Mouse (Mus musculus): Measurements from ENCODE around the gene Tln2.

DNA sequence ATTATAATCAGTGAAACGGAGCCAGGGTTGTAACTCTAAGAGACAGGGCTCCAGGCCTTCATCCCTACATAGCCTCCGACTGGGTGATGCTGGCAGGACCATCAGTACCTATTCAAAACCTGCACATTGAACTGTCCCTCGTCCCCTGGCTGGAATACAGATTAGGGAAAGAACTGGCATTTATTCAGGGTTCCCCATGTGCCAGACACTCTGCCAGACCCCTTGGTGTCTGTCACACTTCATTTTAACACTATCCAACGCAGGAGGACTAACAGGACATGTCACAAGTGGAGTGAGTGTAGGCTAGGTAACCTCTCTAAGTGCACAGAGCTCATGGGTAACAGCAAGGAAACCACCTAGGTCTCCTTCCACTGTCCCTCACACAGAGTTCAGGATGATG, 37.8 kb downstream of the Tln2 start:
- no peak for TF ChIP-seq CTCF (IDR thresholded peaks at IDR 0.05; ENCODE audit: extremely low read depth, insufficient read depth, insufficient read length, insufficient replicate concordance)
- TF ChIP-seq POLR2A (IDR thresholded peaks at IDR 0.05; ENCODE audit: low read depth, low read length), result no peak

Measured in spleen, adult 2 months (tissue).